Mouse (Mus musculus) liver, embryonic 11.5 days (tissue): ENCODE data around the gene Rps6ka4. TPM values are rescaled to one million over a fixed set of nuclear protein-coding genes. Genes with fewer than 3 reads are reported as not detected.
A peak's percentile ranks its signal among the peaks of the same experiment; 100 is the strongest.

Experiments
- ATAC-seq: fragments of 200-750 bp; cut with Nextera tagmentation; replicated peaks from 2 replicates; pipeline ENCODE4 v1.8.0; 2017; ENCODE audit warnings: moderate number of reproducible peaks, mild to moderate bottlenecking, moderate TSS enrichment, moderate library complexity; ENCODE audit not compliant: low FRiP score
- DNase-seq: peaks from one replicate; pipeline ENCODE4 v3.0.0-alpha.2; 2017; ENCODE audit warnings: low spot score
- H3K27ac ChIP-seq: fragments of 300-500 bp; sonication (generic); 2 replicates; pipeline ENCODE4 v1.5.1; 2014; ENCODE audit warnings: mild to moderate bottlenecking, low read depth, low read length, control low read depth
- H3K27me3 ChIP-seq: fragments of 300-500 bp; sonication (generic); replicated peaks from 2 replicates; pipeline ENCODE4 v1.6.1; 2014; ENCODE audit warnings: low read length, mixed read lengths; ENCODE audit not compliant: control insufficient read depth, insufficient read depth
- H3K36me3 ChIP-seq: fragments of 300-500 bp; sonication (generic); 2 replicates; pipeline ENCODE4 v1.6.1; 2014; ENCODE audit warnings: mild to moderate bottlenecking, low read length, moderate library complexity, mixed read lengths; ENCODE audit not compliant: control insufficient read depth, insufficient read depth
- H3K4me1 ChIP-seq: fragments of 300-500 bp; sonication (generic); replicated peaks from 2 replicates; pipeline ENCODE4 v1.6.1; 2014; ENCODE audit warnings: low read length, mixed read lengths; ENCODE audit not compliant: control insufficient read depth, insufficient read depth
- H3K4me2 ChIP-seq: fragments of 300-500 bp; sonication (generic); 2 replicates; pipeline ENCODE4 v1.6.1; 2014; ENCODE audit warnings: mild to moderate bottlenecking, control low read depth, moderate library complexity
- H3K4me3 ChIP-seq: fragments of 300-500 bp; sonication (generic); 2 replicates; pipeline ENCODE4 v1.5.1; 2014; ENCODE audit warnings: low read depth, low read length, control low read depth
- H3K9ac ChIP-seq: fragments of 300-500 bp; sonication (generic); 2 replicates; pipeline ENCODE4 v1.6.1; 2014; ENCODE audit warnings: low read depth, low read length, control low read depth
- H3K9me3 ChIP-seq: fragments of 300-500 bp; sonication (generic); 2 replicates; pipeline ENCODE4 v1.6.1; 2016; ENCODE audit warnings: low read length, inconsistent platforms, mixed read lengths; ENCODE audit not compliant: control insufficient read depth
- WGBS: fragments of 180-500 bp; shearing (Covaris S2); extraction: QIAGEN DNeasy Blood & Tissue Kit; methylation state at CpG from one replicate; pipeline ENCODE4 v1.1.7; 2014; 5-methylcytosine and 5-hydroxymethylcytosine counted together
- polyA plus RNA-seq: library from polyadenylated mRNA; unstranded; fragments of >200 nt; fragmentation: Nextera tagmentation; extraction: Ambion mirVana; gene quantifications from 2 replicates; pipeline ENCODE4 v1.2.1, GENCODE M21; 2014

The Rps6ka4 gene
- polyA plus RNA-seq, 1 experiment from 2014 or later, result 12.6 TPM

DNA sequence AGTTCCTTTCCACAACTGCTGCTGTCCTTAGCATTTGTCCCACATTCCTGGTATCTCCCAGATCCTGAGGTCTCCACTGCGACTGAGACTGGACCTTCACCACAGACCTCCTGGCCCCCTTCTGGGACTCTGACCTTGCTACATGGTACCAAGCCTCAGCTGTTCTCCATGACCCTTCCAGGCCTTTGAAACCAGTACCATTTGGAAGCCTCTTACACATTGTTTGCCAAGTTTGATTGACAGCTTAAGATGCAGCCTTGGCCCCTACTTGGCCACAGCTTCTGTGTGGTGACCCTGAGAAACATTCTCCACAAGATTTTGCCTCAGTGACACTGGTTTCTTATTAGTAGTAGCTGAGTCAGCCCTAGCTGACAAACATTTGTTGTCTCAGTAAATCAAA, 1.9 kb upstream of the Rps6ka4 start:
- Histone ChIP-seq H3K4me3 (no peak overlapping the region), H3K9me3 (no peaks in the 10 kb centered on the region), H3K4me2 (no peak overlapping the region), H3K4me1 (peaks cover 9% of the 10 kb centered on the region), H3K9ac (no peak overlapping the region), H3K36me3 (no peaks in the 10 kb centered on the region), H3K27me3 (peaks cover 51% of the 10 kb centered on the region), H3K27ac (no peak overlapping the region)
- 65% methylated on average over 1 of the region's 1 CpGs for WGBS
- no peak for ATAC-seq
- no peak for DNase-seq

DNA sequence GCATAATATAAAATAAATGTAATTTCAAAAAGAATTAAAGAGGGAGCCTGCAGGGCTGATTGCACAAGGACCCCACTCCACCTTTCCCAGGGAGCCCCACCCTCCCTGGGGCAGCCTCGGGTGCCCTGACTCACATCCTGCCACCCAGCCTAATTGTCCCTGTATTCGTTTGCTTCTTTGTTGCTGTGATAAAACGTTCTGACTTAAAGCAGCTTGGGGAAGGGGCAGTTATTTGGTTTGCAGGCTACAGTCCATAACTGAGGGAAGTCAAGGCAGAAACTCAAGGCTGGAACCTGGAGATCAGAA, 809 bp upstream of the Rps6ka4 start:
- H3K36me3 ChIP-seq, result no peaks in the 10 kb centered on the region
- no peak overlapping the region for H3K4me2 ChIP-seq
- peaks cover 9% of the 10 kb centered on the region for H3K4me1 ChIP-seq
- no peak for DNase-seq
- WGBS, result 13% methylated on average over 3 of the region's 3 CpGs
- no peak overlapping the region for H3K27ac ChIP-seq
- ATAC-seq, result no peak
- no peak overlapping the region for H3K9ac ChIP-seq
- peaks cover 44% of the 10 kb centered on the region for H3K27me3 ChIP-seq
- H3K4me3 ChIP-seq, result no peak overlapping the region
- H3K9me3 ChIP-seq, result no peaks in the 10 kb centered on the region

DNA sequence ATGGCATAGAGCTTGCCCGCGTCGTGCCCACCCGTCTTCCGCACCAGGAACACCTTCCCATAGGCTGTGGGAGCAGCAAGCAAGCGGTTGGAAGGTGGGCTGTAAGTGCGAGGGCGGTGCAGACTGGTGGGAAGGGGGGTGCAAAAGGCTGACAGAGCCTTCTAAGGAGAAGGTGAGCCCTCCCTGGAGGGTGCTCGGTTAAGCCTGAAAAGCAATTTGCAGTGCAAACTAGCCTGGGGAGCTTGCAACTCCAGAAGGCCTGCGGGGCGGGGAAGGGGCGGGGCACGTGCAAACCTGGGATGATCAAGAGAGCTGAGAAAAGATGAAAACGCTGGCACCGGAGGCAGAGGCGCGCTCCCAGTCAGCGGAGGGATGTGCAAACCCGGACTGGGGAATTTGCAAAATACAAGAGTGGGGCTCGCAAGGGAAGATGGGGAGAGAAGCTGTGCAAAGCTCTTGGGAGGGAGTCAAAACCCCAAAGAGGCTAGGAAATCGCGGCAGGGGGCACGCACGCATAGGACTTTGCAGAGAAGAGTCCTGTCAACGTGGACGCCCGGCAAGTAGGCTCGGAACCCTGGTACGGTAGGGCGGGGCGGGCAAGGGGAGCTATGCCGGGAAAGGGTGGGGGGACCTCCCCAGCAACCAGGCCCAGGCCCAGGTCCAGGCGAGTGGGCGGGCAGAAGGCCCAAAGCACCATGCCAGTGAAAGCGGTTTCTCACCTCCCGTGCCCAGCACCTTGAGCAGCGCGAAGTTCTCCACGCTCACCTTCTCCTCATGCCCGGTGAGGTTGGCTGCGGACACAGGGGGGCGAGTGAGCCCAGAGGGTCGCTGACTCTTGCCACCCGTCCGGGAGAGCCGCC, 591 bp downstream of the Rps6ka4 start:
- peak overlapping the region; percentile 94 for H3K4me2 ChIP-seq

DNA sequence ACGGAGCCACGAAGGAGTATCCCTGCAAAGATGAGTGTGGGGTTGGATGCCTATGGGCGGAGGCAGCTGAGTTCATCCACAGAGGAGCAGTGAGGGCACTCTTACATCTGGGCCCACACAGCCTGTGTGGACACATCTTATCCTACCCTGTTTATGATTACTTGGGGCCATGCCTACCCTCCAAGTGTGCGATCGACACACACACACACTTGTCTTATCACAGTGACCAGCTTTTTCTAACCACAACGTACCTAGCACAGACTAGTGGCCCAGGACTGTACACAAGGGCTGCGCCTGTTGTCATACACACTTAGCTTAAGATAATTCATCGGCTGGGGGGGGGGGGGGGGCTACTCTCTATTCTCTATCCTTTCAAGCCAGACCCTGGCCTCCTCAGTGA, 8.1 kb downstream of the Rps6ka4 start:
- WGBS, result 51% methylated on average over 8 of the region's 8 CpGs
- H3K36me3 ChIP-seq, result no peaks in the 10 kb centered on the region; the same call in 1 of the 2 replicates

More for the DNA sequence above, 591 bp downstream of the Rps6ka4 start:
- ATAC-seq, result peak; percentile 39
- Histone ChIP-seq H3K4me1 (peaks cover 9% of the 10 kb centered on the region), H3K9ac (peak overlapping the region; percentile 66), H3K27ac (no peak overlapping the region), H3K27me3 (peaks cover 38% of the 10 kb centered on the region), H3K9me3 (no peaks in the 10 kb centered on the region), H3K4me3 (peak overlapping the region; percentile 71), H3K36me3 (no peaks in the 10 kb centered on the region)
- WGBS, result 3% methylated on average over 46 of the region's 46 CpGs
- peak; percentile 62 for DNase-seq

DNA sequence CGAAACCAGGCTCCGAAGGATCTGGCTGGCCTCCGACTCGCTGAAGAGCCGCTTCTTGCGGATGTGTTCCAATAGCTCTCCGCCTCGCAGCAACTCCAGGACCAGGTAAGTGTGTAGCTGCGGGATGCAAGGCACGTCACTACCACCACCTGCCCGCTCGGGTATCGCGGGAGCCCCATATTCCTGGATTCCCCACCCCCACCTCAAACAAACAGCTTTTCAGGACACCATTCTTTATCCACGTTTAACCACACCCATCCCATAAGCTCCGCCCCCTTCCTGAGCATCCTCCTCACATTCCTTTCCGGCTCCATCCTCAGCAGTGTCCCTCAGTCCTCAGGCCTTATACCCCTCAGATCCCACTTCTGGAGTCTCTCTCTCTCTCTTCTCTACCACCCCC, 9.1 kb downstream of the Rps6ka4 start:
- Histone ChIP-seq H3K4me3 (no peak overlapping the region), H3K9me3 (no peaks in the 10 kb centered on the region), H3K9ac (no peak overlapping the region), H3K4me2 (peak overlapping the region; percentile 42), H3K27me3 (peaks cover 47% of the 10 kb centered on the region), H3K36me3 (no peaks in the 10 kb centered on the region; the same call in 1 of the 2 replicates), H3K4me1 (peaks cover 11% of the 10 kb centered on the region), H3K27ac (no peak overlapping the region)
- no peak for ATAC-seq
- 13% methylated on average over 17 of the region's 17 CpGs for WGBS
- DNase-seq, result no peak

More for the DNA sequence above, 8.1 kb downstream of the Rps6ka4 start:
- peaks cover 50% of the 10 kb centered on the region for H3K27me3 ChIP-seq
- ATAC-seq, result peak; percentile 94
- no peak overlapping the region for H3K9ac ChIP-seq
- 0 out of 2 replicates have a peak overlapping the region, but pooled peaks have one; percentile 21 for H3K4me2 ChIP-seq
- no peak overlapping the region for H3K27ac ChIP-seq
- H3K4me1 ChIP-seq, result peaks cover 11% of the 10 kb centered on the region
- no peak for DNase-seq
- no peaks in the 10 kb centered on the region for H3K9me3 ChIP-seq
- H3K4me3 ChIP-seq, result no peak overlapping the region

DNA sequence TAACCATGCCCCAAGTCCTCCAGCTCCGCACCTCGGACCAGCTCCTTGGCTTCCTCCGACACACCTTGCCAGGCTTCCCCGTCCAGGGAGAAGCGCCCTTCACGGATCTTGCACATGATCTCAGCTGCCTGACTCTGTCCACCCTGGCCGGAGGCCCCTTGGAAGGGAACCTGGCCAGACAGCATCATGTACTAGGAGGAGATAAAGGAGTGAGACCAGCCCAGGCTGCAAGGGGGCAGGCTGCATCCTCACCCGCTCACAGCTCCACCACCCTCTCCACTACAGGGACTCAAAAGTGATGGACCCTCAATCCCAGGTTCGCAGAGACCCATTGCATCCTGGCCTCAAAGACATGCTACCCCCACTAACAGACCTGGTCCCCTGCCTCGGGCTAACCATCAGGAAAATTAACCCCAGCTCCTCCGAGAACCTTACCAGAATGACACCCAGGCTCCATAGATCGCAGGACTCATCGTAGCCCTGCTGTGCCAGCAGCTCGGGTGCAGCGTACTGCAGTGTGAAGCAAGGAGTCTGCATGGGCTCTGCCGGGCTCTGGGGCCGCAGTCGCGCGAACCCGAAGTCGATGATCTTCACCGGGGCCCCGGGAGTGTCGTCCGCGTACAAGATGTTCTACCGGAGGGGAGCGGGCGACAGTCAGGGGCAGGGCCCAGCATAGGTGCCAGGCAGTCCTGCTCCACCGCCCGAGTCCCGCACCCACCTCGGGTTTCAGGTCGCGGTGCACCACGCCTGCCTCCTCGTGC, 9.7 kb downstream of the Rps6ka4 start:
- DNase-seq, result no peak
- H3K27me3 ChIP-seq, result peaks cover 47% of the 10 kb centered on the region
- no peaks in the 10 kb centered on the region; the same call in 1 of the 2 replicates for H3K36me3 ChIP-seq
- H3K27ac ChIP-seq, result no peak overlapping the region
- no peak for ATAC-seq
- H3K4me3 ChIP-seq, result no peak overlapping the region
- H3K9ac ChIP-seq, result no peak overlapping the region
- WGBS, result 13% methylated on average over 38 of the region's 38 CpGs
- H3K9me3 ChIP-seq, result no peaks in the 10 kb centered on the region
- H3K4me1 ChIP-seq, result peaks cover 11% of the 10 kb centered on the region
- peak overlapping the region; percentile 42 for H3K4me2 ChIP-seq

DNA sequence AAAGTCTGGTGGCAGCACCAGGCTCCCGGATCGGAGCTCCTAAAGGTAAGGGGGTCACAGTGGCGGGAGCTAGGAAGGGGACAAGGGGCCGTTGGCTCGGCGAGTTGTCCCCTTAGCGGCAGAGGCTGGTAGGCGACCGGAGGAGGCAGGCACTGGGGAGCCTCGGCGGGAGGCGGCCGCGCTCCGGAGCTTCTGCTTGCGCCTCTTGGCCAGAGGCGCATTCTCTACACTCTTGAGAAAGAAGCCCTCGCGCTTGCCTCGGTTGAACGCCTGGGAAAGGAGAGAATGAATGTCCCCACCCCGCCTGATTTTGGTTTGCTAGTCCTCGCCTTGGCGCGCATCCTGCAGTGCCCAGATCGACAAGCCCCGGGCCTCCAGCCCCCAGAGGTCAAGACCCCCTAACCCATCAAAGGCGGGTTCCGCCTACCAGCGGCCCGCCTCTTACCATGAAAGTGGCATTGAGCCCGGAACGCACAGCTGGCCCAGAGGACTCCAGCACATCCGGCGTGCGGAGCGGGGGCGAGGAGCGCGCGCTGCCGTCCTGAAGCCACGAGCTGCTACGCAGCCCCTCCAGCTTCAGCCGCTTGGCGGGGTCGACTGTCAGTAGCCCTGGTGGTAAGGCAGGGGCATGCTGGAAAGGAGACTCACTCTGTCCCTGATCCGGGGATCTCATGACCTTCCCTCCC, 10.4 kb downstream of the Rps6ka4 start:
- no peak overlapping the region for H3K4me3 ChIP-seq

DNA sequence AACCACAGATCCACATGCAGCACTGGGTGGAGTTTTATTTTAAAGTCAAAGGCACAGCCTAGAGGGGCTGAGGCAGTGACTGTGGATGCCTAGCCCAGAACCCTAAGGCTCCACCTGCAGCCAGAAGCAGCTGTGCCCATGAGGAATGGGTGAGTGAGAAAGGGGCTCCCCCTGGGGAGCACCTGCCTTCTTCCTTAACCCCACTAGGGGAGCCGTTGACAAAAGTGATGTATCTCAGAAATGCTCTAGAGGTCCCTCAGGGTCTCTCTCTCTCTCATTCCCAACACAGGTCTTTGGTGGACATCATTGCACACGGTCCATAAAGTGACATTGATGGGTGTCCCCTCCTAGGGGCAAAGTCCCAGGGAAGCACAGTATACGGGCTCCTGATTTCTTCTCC, 11.4 kb downstream of the Rps6ka4 start:
- WGBS, result 18% methylated on average over 3 of the region's 3 CpGs
- Histone ChIP-seq H3K27ac (no peak overlapping the region), H3K27me3 (peaks cover 47% of the 10 kb centered on the region)

More for the DNA sequence above, 10.4 kb downstream of the Rps6ka4 start:
- no peak overlapping the region for H3K27ac ChIP-seq
- H3K27me3 ChIP-seq, result peaks cover 47% of the 10 kb centered on the region
- no peak for ATAC-seq
- no peak for DNase-seq
- H3K4me2 ChIP-seq, result peak overlapping the region; percentile 39
- H3K9me3 ChIP-seq, result no peaks in the 10 kb centered on the region
- H3K4me1 ChIP-seq, result peaks cover 11% of the 10 kb centered on the region
- H3K9ac ChIP-seq, result no peak overlapping the region
- no peaks in the 10 kb centered on the region; the same call in 1 of the 2 replicates for H3K36me3 ChIP-seq
- WGBS, result 5% methylated on average over 48 of the region's 48 CpGs

More for the DNA sequence above, 11.4 kb downstream of the Rps6ka4 start:
- Histone ChIP-seq H3K9me3 (no peaks in the 10 kb centered on the region), H3K4me2 (no peak overlapping the region), H3K36me3 (no peaks in the 10 kb centered on the region), H3K4me3 (no peak overlapping the region), H3K4me1 (peaks cover 11% of the 10 kb centered on the region), H3K9ac (no peak overlapping the region)
- no peak for ATAC-seq
- no peak for DNase-seq
